Mouse (Mus musculus): ENCODE results near the gene Vmn2r111.
"Not testable (repeated sequence)": the region's sequence is repeated elsewhere in the genome, so short reads cannot be mapped to it uniquely, and the experiment has no call there.

Vmn2r111 gene

DNA sequence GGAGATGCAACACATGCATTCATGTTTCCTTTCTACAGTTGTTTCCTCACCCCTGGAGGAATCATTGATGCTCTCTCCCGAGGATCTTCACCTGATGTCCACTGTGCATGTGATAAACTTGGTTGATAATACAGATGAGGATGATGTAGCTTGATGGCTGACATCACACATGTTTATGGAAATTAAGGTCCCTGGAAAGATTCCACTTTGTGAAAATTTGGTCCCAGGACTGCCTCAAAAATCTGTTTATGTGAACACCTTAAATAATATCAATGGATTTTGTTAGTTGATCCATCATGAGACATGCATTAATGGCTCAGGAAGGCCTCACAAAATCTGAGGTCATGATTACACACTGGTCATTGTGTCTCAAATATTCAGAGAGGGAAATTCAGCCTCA lies at the start of gene Vmn2r111:
TSS of gene Vmn2r111 (minus strand) at position 101 of the 400 bp plus-strand sequence.
- DNase-seq (ENCODE audit: low spot score) = not testable (repeated sequence)

DNA sequence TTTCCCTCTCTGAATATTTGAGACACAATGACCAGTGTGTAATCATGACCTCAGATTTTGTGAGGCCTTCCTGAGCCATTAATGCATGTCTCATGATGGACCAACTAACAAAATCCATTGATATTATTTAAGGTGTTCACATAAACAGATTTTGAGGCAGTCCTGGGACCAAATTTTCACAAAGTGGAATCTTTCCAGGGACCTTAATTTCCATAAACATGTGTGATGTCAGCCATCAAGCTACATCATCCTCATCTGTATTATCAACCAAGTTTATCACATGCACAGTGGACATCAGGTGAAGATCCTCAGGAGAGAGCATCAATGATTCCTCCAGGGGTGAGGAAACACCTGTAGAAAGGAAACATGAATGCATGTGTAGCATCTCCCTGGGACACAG lies 27.4 kb upstream of the Vmn2r111 start, which contains the start of gene Vmn2r112:
TSS of gene Vmn2r112 (plus strand) at position 301 of the 400 bp plus-strand sequence.
- not testable (repeated sequence) for DNase-seq (ENCODE audit: low spot score)

DNA sequence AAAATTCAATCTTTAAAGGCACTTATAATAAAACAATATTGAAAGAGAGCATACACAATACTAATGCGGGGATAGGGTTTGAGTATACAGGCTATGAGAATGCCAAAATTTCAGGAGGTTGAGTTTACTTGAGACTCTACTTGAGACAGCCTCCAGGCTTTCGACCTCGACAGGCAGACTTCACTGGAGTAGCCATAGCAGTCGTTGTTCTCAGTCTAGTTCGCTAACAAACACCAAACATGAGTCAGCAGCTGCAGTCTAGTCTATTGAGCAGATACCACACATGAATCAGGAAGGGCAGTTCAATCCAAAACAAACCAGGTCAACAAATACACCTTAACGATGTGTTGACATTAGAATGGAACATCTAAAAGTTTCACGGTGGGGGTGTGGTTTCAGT lies 52.8 kb downstream of the Vmn2r111 start:
- not testable (repeated sequence) for DNase-seq (ENCODE audit: low spot score)

DNA sequence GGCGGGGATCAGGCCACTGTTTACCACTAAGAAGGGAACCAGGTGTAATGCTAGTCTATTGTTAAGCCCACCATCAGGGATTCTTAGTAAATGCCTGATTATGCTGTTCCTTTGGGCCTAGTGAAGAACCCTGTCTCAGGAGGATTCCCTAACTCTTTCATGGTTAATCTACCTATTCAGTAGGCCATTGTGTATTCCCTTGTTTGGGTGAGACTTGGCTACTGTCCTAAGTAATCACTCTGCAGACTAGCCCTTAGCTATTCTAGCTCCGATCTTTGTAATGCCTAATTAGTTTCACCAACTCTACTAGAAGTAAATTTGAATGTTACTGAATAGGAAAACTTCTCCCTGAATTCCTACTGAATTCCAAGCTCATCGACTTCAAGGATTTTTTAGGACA lies 53.2 kb downstream of the Vmn2r111 start:
- not testable (repeated sequence) for DNase-seq (ENCODE audit: low spot score)

DNA sequence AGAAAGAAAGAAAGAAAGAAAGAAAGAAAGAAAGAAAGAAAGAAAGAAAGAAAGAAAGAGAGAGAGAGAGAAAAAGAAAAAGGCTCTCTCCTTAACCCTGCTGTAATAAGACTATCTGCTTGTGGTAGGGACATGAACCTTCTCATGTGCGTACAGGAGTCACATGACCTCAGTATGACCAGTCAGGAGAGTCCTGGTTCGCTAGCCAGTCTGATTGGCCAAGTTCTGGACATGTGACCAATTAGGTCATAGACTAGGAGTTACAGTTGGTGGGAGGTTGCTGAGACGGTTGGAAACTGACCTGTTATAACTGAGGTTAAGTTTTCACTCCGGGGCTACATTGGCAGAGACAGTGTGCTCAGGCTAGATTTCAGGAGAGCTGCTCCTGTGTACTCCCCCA lies 76.2 kb downstream of the Vmn2r111 start:
- no peak for DNase-seq (ENCODE audit: low spot score)

Data from ovary, postnatal 10 days (tissue).